17 mouse cellular contexts compared by ENCODE assay signal in the genomic region with DNA sequence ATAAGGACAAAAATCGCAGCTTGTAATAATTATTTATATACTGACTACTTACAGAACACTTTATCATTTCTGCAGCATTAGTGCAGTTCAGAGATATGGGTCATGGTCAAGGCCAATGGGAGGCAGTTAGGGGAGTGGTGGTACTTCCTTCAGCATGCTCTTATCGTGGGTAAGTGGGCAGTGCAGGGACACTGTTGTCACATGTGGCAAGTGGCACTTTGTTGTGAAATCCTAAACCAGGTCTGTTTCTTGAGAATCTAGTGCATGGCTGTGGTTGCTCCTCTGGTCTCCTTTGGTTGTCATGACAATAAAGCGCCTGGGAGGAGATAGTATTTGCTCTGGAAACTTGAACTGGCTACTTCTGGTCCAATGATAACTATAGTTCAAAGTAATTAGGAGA.
"Had no signal": no experiment of that assay in that cellular context is flagged by ENCODE, and none has a peak within 500 bp of the region (broad histone marks: within the 10 kb centered on the region; RNA-seq: fewer than 3 reads in every experiment).

No protein-coding gene starts in this region.

- H3K4me2 ChIP-seq: intestine, embryonic 15.5 days; limb, embryonic 13.5 days; liver, embryonic 12.5 days; liver, embryonic 15.5 days; midbrain, embryonic 12.5 days; midbrain, embryonic 15.5 days; neural tube, embryonic 13.5 days had no signal

- ATAC-seq: intestine, embryonic 15.5 days; liver, embryonic 12.5 days; midbrain, embryonic 15.5 days had no signal

- H3K9ac ChIP-seq: intestine, embryonic 15.5 days; limb, embryonic 13.5 days; liver, embryonic 12.5 days; liver, embryonic 15.5 days; midbrain, embryonic 12.5 days; midbrain, embryonic 15.5 days; neural tube, embryonic 13.5 days had no signal

- H3K27ac ChIP-seq: intestine, embryonic 15.5 days; kidney, postnatal 0 days; layer of hippocampus, adult 2 months; limb, embryonic 10.5 days; limb, embryonic 13.5 days; liver, embryonic 12.5 days; liver, embryonic 15.5 days; midbrain, embryonic 12.5 days; midbrain, embryonic 15.5 days; neural tube, embryonic 13.5 days had no signal

- H3K36me3 ChIP-seq: intestine, embryonic 15.5 days; liver, embryonic 12.5 days; liver, embryonic 15.5 days; midbrain, embryonic 12.5 days; midbrain, embryonic 15.5 days; neural tube, embryonic 13.5 days had no signal

- DNase-seq: kidney, adult 18-20 months; kidney, postnatal 25 days; layer of hippocampus, adult 9-11 months; liver; retina, postnatal 1 day; thymus, adult 18-20 months; thymus, postnatal 36 days had no signal

- H3K9me3 ChIP-seq: intestine, embryonic 15.5 days; limb, embryonic 10.5 days; limb, embryonic 13.5 days; liver, embryonic 12.5 days; liver, embryonic 15.5 days; midbrain, embryonic 12.5 days; midbrain, embryonic 15.5 days; neural tube, embryonic 13.5 days had no signal

- H3K27me3 ChIP-seq: intestine, embryonic 15.5 days; limb, embryonic 13.5 days; liver, embryonic 15.5 days; midbrain, embryonic 12.5 days; midbrain, embryonic 15.5 days; neural tube, embryonic 13.5 days had no signal

- H3K4me3 ChIP-seq: intestine, embryonic 15.5 days; layer of hippocampus, adult 2 months; limb, embryonic 10.5 days; limb, embryonic 13.5 days; liver, embryonic 12.5 days; liver, embryonic 15.5 days; midbrain, embryonic 12.5 days; midbrain, embryonic 15.5 days; neural tube, embryonic 13.5 days had no signal
